Mouse (Mus musculus) CH12.LX (cell line): Measurements from ENCODE around the gene Ptprq. TPM values are rescaled to one million over a fixed set of nuclear protein-coding genes. Genes with fewer than 3 reads are reported as not detected.

Experiments used
- DNase-seq: peaks from one replicate; pipeline ENCODE4 v3.0.0-alpha.2; 2013; ENCODE audit errors: extremely low read depth
- H3K27ac ChIP-seq: 2 replicates; pipeline ENCODE4 v1.5.1; 2012; ENCODE audit warnings: low read depth, mild to moderate bottlenecking, control low read depth, moderate library complexity; ENCODE audit not compliant: insufficient read depth
- H3K27me3 ChIP-seq: replicated peaks from 2 replicates; pipeline ENCODE3; 2012; ENCODE audit warnings: inconsistent platforms
- H3K36me3 ChIP-seq, 2 experiments: replicated peaks in 1 of 2; 2 replicates each; pipeline versions ENCODE3 to v1.6.1; 2012; ENCODE audit warnings: inconsistent platforms in 1 of 2, low read length in 1 of 2, mild to moderate bottlenecking in 1 of 2, mixed read lengths in 1 of 2, moderate library complexity in 1 of 2; ENCODE audit not compliant: control insufficient read depth in 1 of 2, insufficient read depth in 1 of 2
- H3K4me1 ChIP-seq, 2 experiments: 2 replicates each; pipeline ENCODE4 v1.6.1; 2012; ENCODE audit warnings: inconsistent platforms in 1 of 2, moderate library complexity in 1 of 2; ENCODE audit not compliant: insufficient read depth in 2 of 2, control insufficient read depth in 1 of 2
- H3K4me2 ChIP-seq: 2 replicates; pipeline ENCODE4 v1.6.1; 2012; ENCODE audit warnings: low read depth, mild to moderate bottlenecking, control low read depth; ENCODE audit not compliant: poor library complexity, insufficient read depth, severe bottlenecking
- H3K4me3 ChIP-seq, 3 experiments: fragments of 150-350 bp in 1 of 3; sonication (generic) in 1 of 3; replicated peaks in 1 of 3; 2 replicates each; pipeline versions ENCODE3 to v1.5.1; 2011 to 2012; ENCODE audit warnings: low read depth in 2 of 3, low read length in 2 of 3, mild to moderate bottlenecking in 2 of 3, moderate library complexity in 2 of 3, control low read depth in 1 of 3, improper control_type of control experiment in 1 of 3, inconsistent platforms in 1 of 3, mixed read lengths in 1 of 3; ENCODE audit not compliant: poor library complexity in 1 of 3
- H3K79me2 ChIP-seq: replicated peaks from 2 replicates; pipeline ENCODE4 v1.6.1; 2012; ENCODE audit warnings: mild to moderate bottlenecking, moderate library complexity; ENCODE audit not compliant: control insufficient read depth, poor library complexity, insufficient read depth, severe bottlenecking; ENCODE audit errors: extremely low read depth
- H3K9ac ChIP-seq: 2 replicates; pipeline ENCODE4 v1.6.1; 2012; ENCODE audit warnings: low read depth, mild to moderate bottlenecking, control low read depth, moderate library complexity; ENCODE audit not compliant: insufficient read depth
- H3K9me3 ChIP-seq: replicated peaks from 2 replicates; pipeline ENCODE3; 2012; ENCODE audit warnings: low read length, inconsistent platforms, mixed read lengths
- MAZ ChIP-seq: IDR thresholded peaks from 2 replicates; pipeline ENCODE4 v1.6.1; 2012; ENCODE audit warnings: low read depth, mild to moderate bottlenecking, inconsistent platforms, low read length, improper control_type of control experiment, moderate library complexity
- MXI1 ChIP-seq: IDR thresholded peaks from 2 replicates; pipeline ENCODE4 v1.6.1; 2011; ENCODE audit warnings: mild to moderate bottlenecking, low read depth, low read length, improper control_type of control experiment
- PAX5 ChIP-seq: IDR thresholded peaks from 2 replicates; pipeline ENCODE4 v1.6.1; 2012; ENCODE audit warnings: low read length, inconsistent platforms, mixed read lengths
- SMC3 ChIP-seq: IDR thresholded peaks from 2 replicates; pipeline ENCODE4 v1.6.1; 2011; ENCODE audit warnings: low read depth, low read length, improper control_type of control experiment
- TBP ChIP-seq: conservative IDR thresholded peaks from 2 replicates; pipeline ENCODE4 v1.6.1; 2011; ENCODE audit warnings: low read depth, low read length, improper control_type of control experiment
- UBTF ChIP-seq: IDR thresholded peaks from 2 replicates; pipeline ENCODE4 v1.6.1; 2012; ENCODE audit warnings: low read depth, mild to moderate bottlenecking, inconsistent platforms, low read length, improper control_type of control experiment, moderate library complexity
- ZC3H11A ChIP-seq: IDR thresholded peaks from 2 replicates; pipeline ENCODE4 v1.6.1; 2012; ENCODE audit warnings: low read depth, mild to moderate bottlenecking, inconsistent platforms, low read length, improper control_type of control experiment
- dilution Hi-C: fragments of 300-500 bp; cut with MboI; formaldehyde crosslinking; loops from 2 replicates; pipeline ENCODE4 v1.14.3; 2020; ENCODE audit warnings: low sequenced_read_pairs; ENCODE audit not compliant: extremely low pct_unique_long_range_greater_than_20kb, extremely low pct_ligation_motif_present
- in situ Hi-C: fragments of 300-500 bp; cut with MboI; formaldehyde crosslinking; loops from 3 replicates; pipeline ENCODE4 v1.14.3; 2019; ENCODE audit warnings: low sequenced_read_pairs, low pct_ligation_motif_present, low pct_unique_long_range_greater_than_20kb, mixed read lengths
- polyA plus RNA-seq: library from polyadenylated mRNA; unstranded; fragments of >175 nt; gene quantifications from 2 replicates; pipeline ENCODE4 v1.2.1, GENCODE M21; 2012; ENCODE audit warnings: low read depth; ENCODE audit not compliant: insufficient read length
- total RNA-seq, 2 experiments: library from RNA; depleted of rRNA; stranded (reverse); fragments of 300-350 nt in 1 of 2; fragments of >200 nt in 1 of 2; gene quantifications; 2 replicates each; pipeline ENCODE4 v1.2.3; 2012 to 2014

The Ptprq gene
- total and polyA plus RNA-seq, 3 experiments, result not detected

- in situ Hi-C loops (no loop called here), dilution Hi-C loops (no loop called here)
- DNase-seq, result no peak
- Histone ChIP-seq H3K9me3 (peaks cover 22% of the 10 kb centered on the region), H3K4me2 (no peak overlapping the region), H3K9ac (no peak overlapping the region), H3K27ac (no peak overlapping the region), H3K4me1 (no peaks in the 10 kb centered on the region), H3K79me2 (no peaks in the 10 kb centered on the region), H3K4me3 (no peak overlapping the region), H3K27me3 (no peaks in the 10 kb centered on the region), H3K36me3 (no peaks in the 10 kb centered on the region)
- TF ChIP-seq PAX5 (no peak), ZC3H11A (no peak), MXI1 (no peak), SMC3 (no peak), TBP (no peak), UBTF (no peak), MAZ (no peak)
Observed at GRCm38 (mm10) chr10:107467819-107468218, 252.0 kb downstream of the Ptprq start.

Other genes with a start within 250 kb of the Ptprq start
- gene Myf5, start 233.9 kb downstream of the Ptprq start, total RNA-seq (2012; rRNA removed), result not detected in 2 replicates
- gene Myf5, start 233.9 kb downstream of the Ptprq start, total RNA-seq (2014; rRNA removed), result not detected in 2 replicates
- not detected in 2 replicates for gene Myf5, start 233.9 kb downstream of the Ptprq start, polyA plus RNA-seq
- gene Myf6, start 225.3 kb downstream of the Ptprq start, total RNA-seq (2012; rRNA removed), result not detected in 2 replicates
- gene Myf6, start 225.3 kb downstream of the Ptprq start, total RNA-seq (2014; rRNA removed), result not detected in 2 replicates
- gene Myf6, start 225.3 kb downstream of the Ptprq start, polyA plus RNA-seq, result not detected in 2 replicates
- 0.59 and 2.1 TPM in 2 replicates for gene Otogl, start 192.1 kb upstream of the Ptprq start, total RNA-seq (2012; rRNA removed)
- gene Otogl, start 192.1 kb upstream of the Ptprq start, total RNA-seq (2014; rRNA removed), result 3.2 and 3.4 TPM in 2 replicates
- gene Otogl, start 192.1 kb upstream of the Ptprq start, polyA plus RNA-seq, result 0.82 and 1.1 TPM in 2 replicates